Mouse (Mus musculus): ENCODE measurements around the gene Actn1. TPM values are rescaled to one million over a fixed set of nuclear protein-coding genes. Genes with fewer than 3 reads are reported as not detected.
A peak's percentile ranks its signal among the peaks of the same experiment; 100 is the strongest.

The Actn1 gene
- polyA plus RNA-seq, 1 experiment from 2014 or later, result 86.2 TPM

DNA sequence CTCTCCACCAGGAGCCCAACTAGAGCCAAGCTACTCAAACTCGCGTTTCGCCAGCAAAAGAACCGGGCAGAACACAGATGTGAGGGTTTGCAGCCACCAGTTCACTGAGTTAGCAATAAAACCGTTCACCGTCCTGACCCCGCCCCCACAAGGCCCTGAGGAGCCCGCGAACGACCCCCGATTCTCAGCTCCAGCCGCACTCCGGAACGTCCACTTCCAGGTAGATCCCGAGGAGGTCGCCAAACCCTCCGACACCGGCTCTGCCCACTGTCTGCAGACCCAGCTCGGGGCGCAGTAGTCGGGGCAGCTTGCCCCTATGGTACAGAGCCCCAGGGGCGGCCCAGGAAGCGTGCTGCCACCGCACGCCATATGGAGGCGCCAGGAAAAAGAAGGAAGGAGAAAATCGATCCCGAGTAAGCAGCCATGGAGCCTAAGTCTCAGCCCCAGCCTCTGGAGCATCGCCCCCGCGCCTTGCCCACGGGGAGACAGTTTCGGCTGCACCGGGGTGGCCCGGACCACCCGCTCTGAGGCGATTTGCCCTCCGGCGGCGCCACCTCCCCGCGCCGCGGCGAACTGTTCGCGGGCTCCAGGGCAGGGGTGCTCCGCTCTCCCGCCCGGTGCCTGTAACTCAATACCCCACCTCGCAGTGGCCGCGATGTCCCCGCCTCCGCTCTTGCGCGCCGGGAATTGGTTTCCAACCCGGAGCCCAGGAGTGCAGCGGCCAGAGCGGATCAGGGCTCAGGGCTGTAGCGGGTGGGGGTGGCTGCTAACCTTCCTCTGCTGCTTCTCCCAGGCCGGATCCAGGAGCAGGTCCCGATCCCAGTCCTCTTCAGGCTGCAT, 735 bp downstream of the Actn1 start:
- Histone ChIP-seq H3K36me3 (ENCODE audit: insufficient read depth) (no peaks in the 10 kb centered on the region), H3K9ac (peak overlapping the region; percentile 90), H3K27me3 (ENCODE audit: insufficient read depth, low read length) (no peaks in the 10 kb centered on the region), H3K4me3 (ENCODE audit: low read depth, low read length) (peak overlapping the region; percentile 89), H3K9me3 (ENCODE audit: low read depth, low read length) (no peaks in the 10 kb centered on the region), H3K4me1 (ENCODE audit: insufficient read depth) (peaks cover 8% of the 10 kb centered on the region; the same call in 1 of the 2 replicates), H3K27ac (ENCODE audit: low read depth) (peak overlapping the region; percentile 98), H3K4me2 (peak overlapping the region; percentile 76)
- ATAC-seq (ENCODE audit: insufficient read depth) (peak; percentile 79), DNase-seq (peak; percentile 90)
- WGBS, result under 1% methylated on average over 64 of the region's 64 CpGs
- TF ChIP-seq CTCF (IDR thresholded peaks at IDR 0.05; ENCODE audit: low read depth), result peak; percentile 45

DNA sequence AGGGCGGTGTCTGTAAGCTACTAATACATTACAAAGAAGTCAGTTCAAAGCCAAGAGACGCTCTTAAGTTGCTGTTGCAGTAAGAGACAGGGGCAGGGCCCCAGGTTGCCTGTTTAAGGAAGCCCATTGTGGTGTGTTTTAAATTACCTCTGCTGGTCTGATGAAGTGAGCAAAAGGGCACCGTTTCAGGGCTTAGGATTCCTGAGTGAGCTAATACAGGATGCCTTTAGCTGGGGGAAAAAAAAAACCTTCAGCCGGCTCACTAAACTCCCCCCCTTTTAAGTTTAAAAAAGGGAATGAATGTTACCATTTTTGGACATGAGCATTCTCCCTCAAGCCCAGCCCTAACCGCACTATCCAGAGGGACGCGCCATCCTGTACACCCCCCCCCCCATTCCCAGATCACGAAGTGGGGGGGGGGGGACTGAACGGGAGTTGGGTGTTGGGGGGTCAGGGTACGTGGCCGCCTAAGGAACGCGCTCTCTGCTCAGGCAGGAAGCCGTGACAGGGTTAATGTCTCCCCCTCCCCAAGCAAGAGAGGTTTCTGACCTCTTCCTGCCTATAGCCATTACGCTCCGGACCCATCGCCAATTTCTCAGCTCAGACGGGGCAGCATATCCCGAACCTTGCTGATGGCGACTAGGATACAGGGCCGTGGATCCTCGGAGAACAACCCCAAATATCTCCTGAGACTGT, 1.5 kb downstream of the Actn1 start:
- Histone ChIP-seq H3K9ac (peak overlapping the region; percentile 90), H3K27ac (ENCODE audit: low read depth) (peak overlapping the region; percentile 98), H3K36me3 (ENCODE audit: insufficient read depth) (no peaks in the 10 kb centered on the region), H3K4me2 (peak overlapping the region; percentile 76), H3K27me3 (ENCODE audit: insufficient read depth, low read length) (no peaks in the 10 kb centered on the region), H3K4me3 (ENCODE audit: low read depth, low read length) (peak overlapping the region; percentile 89), H3K9me3 (ENCODE audit: low read depth, low read length) (no peaks in the 10 kb centered on the region), H3K4me1 (ENCODE audit: insufficient read depth) (peaks cover 9% of the 10 kb centered on the region; the same call in 1 of the 2 replicates)
- WGBS, result under 1% methylated on average over 22 of the region's 22 CpGs
- DNase-seq, result peak; percentile 60
- no peak for ATAC-seq (ENCODE audit: insufficient read depth)
- no peak for TF ChIP-seq CTCF (IDR thresholded peaks at IDR 0.05; ENCODE audit: low read depth)

DNA sequence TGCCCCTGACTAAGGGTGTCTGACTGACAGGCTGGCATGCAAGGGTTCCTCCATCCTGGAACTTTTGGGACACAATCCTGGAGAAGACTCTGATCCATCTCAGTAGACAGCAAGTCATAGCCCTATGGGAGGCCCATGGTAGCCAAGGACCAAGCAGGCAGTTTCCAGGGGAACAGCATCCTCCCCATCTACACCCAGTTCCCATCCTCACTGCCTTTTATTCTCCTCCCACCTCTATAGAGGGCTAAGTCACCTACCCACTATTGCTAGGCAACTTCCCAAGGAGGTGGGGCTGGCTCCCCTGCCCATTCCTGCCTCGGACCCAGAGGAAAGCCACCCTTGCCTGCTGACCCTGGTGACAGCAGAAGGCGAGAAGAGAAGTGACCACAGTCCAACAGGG, 8.2 kb downstream of the Actn1 start:
- no peak for DNase-seq
- peaks cover 39% of the 10 kb centered on the region for H3K4me1 ChIP-seq (ENCODE audit: insufficient read depth)
- H3K9me3 ChIP-seq (ENCODE audit: low read depth, low read length), result no peaks in the 10 kb centered on the region
- no peak for TF ChIP-seq CTCF (IDR thresholded peaks at IDR 0.05; ENCODE audit: low read depth)
- H3K4me3 ChIP-seq (ENCODE audit: low read depth, low read length), result no peak overlapping the region
- H3K27ac ChIP-seq (ENCODE audit: low read depth), result 0 out of 2 replicates have a peak overlapping the region, but pooled peaks have one; percentile 4
- no peaks in the 10 kb centered on the region for H3K36me3 ChIP-seq (ENCODE audit: insufficient read depth)
- 63% methylated on average over 2 of the region's 2 CpGs for WGBS
- H3K4me2 ChIP-seq, result no peak overlapping the region
- H3K27me3 ChIP-seq (ENCODE audit: insufficient read depth, low read length), result no peaks in the 10 kb centered on the region
- no peak for ATAC-seq (ENCODE audit: insufficient read depth)
- no peak overlapping the region; the same call in 1 of the 2 replicates for H3K9ac ChIP-seq

DNA sequence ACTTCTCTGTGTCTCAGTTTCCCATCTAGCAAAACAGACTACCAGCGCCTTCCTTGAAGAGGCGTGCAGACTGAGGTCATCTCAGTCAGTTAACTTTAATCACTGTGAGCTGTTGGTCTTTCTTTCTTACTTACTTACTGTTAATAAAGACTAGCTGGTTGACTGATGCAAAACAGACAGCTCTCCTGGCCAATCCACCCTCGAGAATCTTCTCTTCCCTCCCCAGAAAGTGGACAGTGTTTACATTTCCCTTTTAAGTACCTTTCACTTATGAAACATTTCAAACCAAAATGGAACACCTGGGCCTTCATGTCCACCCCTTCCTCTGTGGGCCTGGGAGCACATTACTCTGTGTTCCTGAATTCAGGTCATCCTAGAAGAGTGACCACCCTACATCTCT, 8.6 kb downstream of the Actn1 start:
- Histone ChIP-seq H3K4me3 (ENCODE audit: low read depth, low read length) (no peak overlapping the region), H3K4me1 (ENCODE audit: insufficient read depth) (peaks cover 44% of the 10 kb centered on the region), H3K36me3 (ENCODE audit: insufficient read depth) (no peaks in the 10 kb centered on the region), H3K27me3 (ENCODE audit: insufficient read depth, low read length) (no peaks in the 10 kb centered on the region), H3K9ac (no peak overlapping the region; the same call in 1 of the 2 replicates), H3K9me3 (ENCODE audit: low read depth, low read length) (no peaks in the 10 kb centered on the region), H3K27ac (ENCODE audit: low read depth) (no peak overlapping the region), H3K4me2 (no peak overlapping the region)
- 48% methylated on average over 3 of the region's 3 CpGs for WGBS
- no peak for ATAC-seq (ENCODE audit: insufficient read depth)
- TF ChIP-seq CTCF (IDR thresholded peaks at IDR 0.05; ENCODE audit: low read depth), result no peak
- no peak for DNase-seq

DNA sequence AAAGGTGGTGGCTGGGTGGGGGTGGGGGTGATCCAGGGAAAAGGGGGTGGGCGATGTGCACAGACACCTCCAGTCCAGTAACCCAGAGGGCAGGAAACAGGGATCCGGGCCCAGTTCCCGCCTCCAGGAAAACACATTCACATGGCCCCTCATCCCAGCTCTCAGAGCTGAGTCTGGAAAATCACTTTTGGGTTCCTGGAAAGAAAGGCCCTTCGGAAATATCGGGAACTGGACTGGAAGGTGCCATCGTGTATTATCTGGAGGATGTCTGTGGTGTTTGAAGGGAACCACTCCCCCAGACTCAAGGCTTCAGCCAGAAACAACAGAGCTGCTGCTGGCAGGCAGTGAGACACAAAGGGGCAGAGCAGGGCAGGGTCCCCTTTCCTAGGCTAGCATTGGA, 10.6 kb downstream of the Actn1 start:
- Histone ChIP-seq H3K36me3 (ENCODE audit: insufficient read depth) (0 out of 2 replicates have a peak, but pooled peaks cover under 1% of the 10 kb centered on the region), H3K27me3 (ENCODE audit: insufficient read depth, low read length) (no peaks in the 10 kb centered on the region), H3K9me3 (ENCODE audit: low read depth, low read length) (no peaks in the 10 kb centered on the region), H3K9ac (peak overlapping the region; percentile 23; the same call in 1 of the 2 replicates), H3K4me1 (ENCODE audit: insufficient read depth) (peaks cover 55% of the 10 kb centered on the region), H3K4me2 (no peak overlapping the region), H3K27ac (ENCODE audit: low read depth) (peak overlapping the region; percentile 18; the same call in 1 of the 2 replicates), H3K4me3 (ENCODE audit: low read depth, low read length) (no peak overlapping the region)
- no peak for ATAC-seq (ENCODE audit: insufficient read depth)
- no peak for DNase-seq
- no peak for TF ChIP-seq CTCF (IDR thresholded peaks at IDR 0.05; ENCODE audit: low read depth)
- WGBS, result 43% methylated on average over 6 of the region's 6 CpGs

DNA sequence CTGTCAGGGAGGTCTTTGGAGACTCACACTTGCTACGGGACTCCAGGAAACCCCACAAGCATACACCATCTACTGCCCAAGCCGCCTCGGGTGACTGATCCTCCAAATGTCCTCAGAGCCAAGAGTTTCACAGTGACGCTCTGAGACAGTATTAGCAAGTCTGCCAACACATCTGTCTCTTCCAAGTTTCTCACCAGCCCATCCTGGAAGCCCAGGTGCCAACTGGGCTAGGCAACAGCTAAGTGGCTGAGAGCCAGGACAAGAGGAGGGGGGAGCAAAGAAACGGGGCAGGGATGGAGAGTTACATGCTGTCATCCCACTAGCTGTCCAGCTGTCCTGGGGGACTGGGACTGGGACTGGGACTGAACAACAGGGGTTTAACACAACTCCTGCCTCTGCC, 13.1 kb downstream of the Actn1 start:
- Histone ChIP-seq H3K4me2 (no peak overlapping the region), H3K9me3 (ENCODE audit: low read depth, low read length) (no peaks in the 10 kb centered on the region), H3K36me3 (ENCODE audit: insufficient read depth) (0 out of 2 replicates have a peak, but pooled peaks cover 17% of the 10 kb centered on the region), H3K4me3 (ENCODE audit: low read depth, low read length) (no peak overlapping the region), H3K27ac (ENCODE audit: low read depth) (peak overlapping the region; percentile 31; the same call in 1 of the 2 replicates), H3K27me3 (ENCODE audit: insufficient read depth, low read length) (no peaks in the 10 kb centered on the region), H3K4me1 (ENCODE audit: insufficient read depth) (peaks cover 68% of the 10 kb centered on the region), H3K9ac (no peak overlapping the region)
- WGBS, result 32% methylated on average over 5 of the region's 5 CpGs
- peak; percentile 83 for ATAC-seq (ENCODE audit: insufficient read depth)
- peak; percentile 84 for DNase-seq
- no peak for TF ChIP-seq CTCF (IDR thresholded peaks at IDR 0.05; ENCODE audit: low read depth)

DNA sequence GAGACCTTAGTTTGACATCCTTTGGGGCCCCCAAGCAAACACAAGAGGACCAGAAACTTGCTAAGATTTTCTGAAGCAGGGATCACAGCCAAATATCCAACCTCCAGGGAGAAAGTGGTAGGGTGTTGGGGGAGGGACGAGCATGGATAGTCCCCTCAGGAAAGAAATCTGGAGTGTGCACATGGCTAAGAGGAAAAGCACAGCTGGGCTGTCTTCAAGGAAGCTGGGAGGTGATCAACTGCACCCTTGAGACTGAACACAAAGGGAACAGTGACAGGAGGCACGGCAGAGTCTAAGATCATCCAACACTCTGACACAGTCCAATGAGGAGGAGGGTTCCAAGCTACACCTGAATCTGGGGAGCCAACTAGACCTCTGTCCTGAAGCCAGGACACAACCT, 13.7 kb downstream of the Actn1 start:
- no peak overlapping the region for H3K9ac ChIP-seq
- peaks cover 22% of the 10 kb centered on the region; the same call in 1 of the 2 replicates for H3K36me3 ChIP-seq (ENCODE audit: insufficient read depth)
- DNase-seq, result peak; percentile 58
- peaks cover 68% of the 10 kb centered on the region for H3K4me1 ChIP-seq (ENCODE audit: insufficient read depth)
- TF ChIP-seq CTCF (IDR thresholded peaks at IDR 0.05; ENCODE audit: low read depth), result no peak
- 25% methylated on average over 2 of the region's 2 CpGs for WGBS
- H3K27me3 ChIP-seq (ENCODE audit: insufficient read depth, low read length), result no peaks in the 10 kb centered on the region
- H3K27ac ChIP-seq (ENCODE audit: low read depth), result peak overlapping the region; percentile 31; the same call in 1 of the 2 replicates
- no peaks in the 10 kb centered on the region for H3K9me3 ChIP-seq (ENCODE audit: low read depth, low read length)
- ATAC-seq (ENCODE audit: insufficient read depth), result peak; percentile 39
- H3K4me3 ChIP-seq (ENCODE audit: low read depth, low read length), result no peak overlapping the region
- H3K4me2 ChIP-seq, result no peak overlapping the region

All from lung, embryonic 14.5 days (tissue).